Mouse (Mus musculus): ENCODE measurements around the gene Hif1an. TPM values are rescaled to one million over a fixed set of nuclear protein-coding genes. Genes with fewer than 3 reads are reported as not detected.
A peak's percentile ranks its signal among the peaks of the same experiment; 100 is the strongest.

Gene Hif1an
- polyA plus RNA-seq, 2 experiments, result 6.6 to 7.2 TPM

DNA sequence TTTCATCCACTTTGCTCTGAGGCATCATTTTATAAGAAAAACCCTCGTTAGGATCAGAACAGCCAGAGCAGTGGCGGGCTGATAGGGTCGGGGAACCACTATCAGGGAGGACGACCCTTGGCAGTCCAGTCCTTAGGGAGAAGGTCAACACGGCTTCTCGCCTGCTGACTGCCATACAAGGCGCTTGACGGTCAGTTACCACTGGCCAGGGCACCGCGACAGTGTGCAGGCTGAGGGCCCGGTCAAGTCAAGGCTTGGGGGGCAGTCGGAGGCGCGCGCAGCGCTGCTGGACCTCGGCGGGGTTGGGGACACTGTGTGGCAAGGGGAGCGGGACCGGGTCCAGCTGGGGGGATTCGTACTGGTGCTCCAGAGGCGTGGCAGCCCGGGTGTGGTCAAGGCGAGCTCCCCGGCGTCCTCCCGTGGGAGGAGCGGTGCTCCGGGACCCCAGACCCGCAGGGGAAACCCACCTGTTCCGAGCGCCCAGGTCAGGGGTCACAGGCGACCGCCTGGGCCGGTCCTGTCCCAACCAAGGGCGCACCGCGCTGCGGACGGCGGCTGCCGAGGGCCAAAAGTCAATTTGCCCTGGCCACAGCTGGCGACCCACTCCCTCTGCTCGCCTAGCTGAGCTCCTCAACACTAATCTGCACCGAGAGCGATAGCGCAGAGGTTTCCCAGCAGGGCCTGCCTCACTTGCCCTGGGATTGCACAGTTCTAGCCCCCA lies 17.2 kb upstream of the Hif1an start, which contains the start of gene Sec31b:
Gene Sec31b (minus strand): TSS at position 544 of the 721 bp plus-strand sequence.
- no peaks in the 10 kb centered on the region for H3K4me1 ChIP-seq (replicated peaks; ENCODE audit: control insufficient read depth in 2 of 2, insufficient read depth in 2 of 2, low read length in 1 of 2)
- 1% methylated on average over 47 of the region's 47 CpGs for WGBS (ENCODE audit: insufficient replicate concordance)
- peak within 1 kb of the TSS; percentile 40 to 57 for H3K4me3 ChIP-seq (ENCODE audit: insufficient read depth in 1 of 2, low read depth in 2 of 2, low read length in 2 of 2)
- H3K36me3 ChIP-seq (replicated peaks; ENCODE audit: control insufficient read depth, insufficient read depth, low read depth), result peaks cover 16% of the 10 kb centered on the region
- TF ChIP-seq EP300 (IDR thresholded peaks at IDR 0.05; ENCODE audit: low read depth), result no peak
- no peak for TF ChIP-seq CTCF (IDR thresholded peaks at IDR 0.05; ENCODE audit: low read depth)
- ATAC-seq (ENCODE audit: insufficient read depth) (peak; percentile 61; the same call in 1 of the 2 replicates), DNase-seq (ENCODE audit: low read depth in 3 of 3, low spot score in 3 of 3) (no peak)
- H3K27ac ChIP-seq, result no peak within 1 kb of the TSS
- H3K9me3 ChIP-seq (ENCODE audit: control insufficient read depth, low read length), result no peaks in the 10 kb centered on the region
- no peaks in the 10 kb centered on the region for H3K27me3 ChIP-seq (ENCODE audit: control insufficient read depth, insufficient read depth, low read length)
- peak within 1 kb of the TSS; percentile 88 for H3K4me2 ChIP-seq (ENCODE audit: low read depth)
- peak within 1 kb of the TSS; percentile 46 for H3K9ac ChIP-seq (replicated peaks)

DNA sequence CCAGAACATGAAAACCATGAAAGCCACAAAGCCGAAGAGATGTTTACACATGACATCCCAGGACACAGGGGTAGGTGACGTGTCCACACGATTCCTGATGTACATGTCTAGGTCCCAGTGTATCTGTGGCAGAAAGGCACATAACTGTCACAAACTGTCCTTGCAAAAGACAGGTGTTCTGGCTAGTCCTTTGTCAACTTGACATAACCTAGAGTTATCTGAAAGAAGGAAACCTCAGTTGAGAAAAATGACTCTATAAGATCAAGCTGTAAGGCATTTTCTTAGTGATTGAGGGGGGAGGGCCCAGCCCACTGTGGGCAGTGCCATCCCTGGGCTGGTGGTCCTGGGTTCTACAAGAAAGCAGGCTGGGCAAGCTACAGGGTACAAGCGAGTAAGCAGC lies 9.9 kb upstream of the Hif1an start, which contains the start of gene Gm20538:
Gene Gm20538 (minus strand): TSS at position 101 of the 400 bp plus-strand sequence.
- Histone ChIP-seq H3K9ac (replicated peaks) (no peak within 1 kb of the TSS), H3K36me3 (replicated peaks; ENCODE audit: control insufficient read depth, insufficient read depth, low read depth) (peaks cover 34% of the 10 kb centered on the region), H3K4me1 (replicated peaks; ENCODE audit: control insufficient read depth in 2 of 2, insufficient read depth in 2 of 2, low read length in 1 of 2) (peaks cover 2 to 5% of the 10 kb centered on the region in 2 experiments; a peak in 3 of 4 replicates), H3K4me3 (ENCODE audit: insufficient read depth in 1 of 2, low read depth in 2 of 2, low read length in 2 of 2) (no peak within 1 kb of the TSS), H3K27me3 (ENCODE audit: control insufficient read depth, insufficient read depth, low read length) (no peaks in the 10 kb centered on the region), H3K9me3 (ENCODE audit: control insufficient read depth, low read length) (no peaks in the 10 kb centered on the region), H3K27ac (no peak within 1 kb of the TSS), H3K4me2 (ENCODE audit: low read depth) (peak within 1 kb of the TSS; percentile 86)
- DNase-seq (ENCODE audit: low read depth in 3 of 3, low spot score in 3 of 3) (no peak), ATAC-seq (ENCODE audit: insufficient read depth) (no peak)
- WGBS (ENCODE audit: insufficient replicate concordance), result 77% methylated on average over 4 of the region's 4 CpGs
- TF ChIP-seq EP300 (IDR thresholded peaks at IDR 0.05; ENCODE audit: low read depth), result no peak
- no peak for TF ChIP-seq CTCF (IDR thresholded peaks at IDR 0.05; ENCODE audit: low read depth)

DNA sequence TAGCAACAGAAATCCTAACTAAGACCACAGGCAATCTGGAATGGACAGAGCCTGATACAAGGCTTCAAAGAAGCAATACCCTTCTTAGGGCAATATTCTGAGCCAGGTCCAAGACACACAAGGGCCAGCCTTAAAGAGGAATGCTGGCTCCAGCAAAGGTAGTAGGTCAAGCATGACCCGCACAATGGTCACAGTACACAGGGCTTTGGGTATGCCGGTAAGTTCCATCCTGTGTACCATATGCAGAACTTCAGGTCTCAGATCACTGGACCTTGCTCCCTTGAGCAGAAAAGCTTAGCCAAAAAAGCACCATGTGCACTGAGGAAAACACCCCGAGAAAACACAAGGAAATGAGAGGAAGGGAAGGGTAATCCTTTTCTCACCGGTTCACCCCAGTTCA lies 9.4 kb upstream of the Hif1an start:
- no peak overlapping the region for H3K4me3 ChIP-seq (ENCODE audit: insufficient read depth in 1 of 2, low read depth in 2 of 2, low read length in 2 of 2)
- H3K36me3 ChIP-seq (replicated peaks; ENCODE audit: control insufficient read depth, insufficient read depth, low read depth), result peaks cover 33% of the 10 kb centered on the region
- 83% methylated on average over 4 of the region's 4 CpGs for WGBS (ENCODE audit: insufficient replicate concordance)
- no peaks in the 10 kb centered on the region for H3K9me3 ChIP-seq (ENCODE audit: control insufficient read depth, low read length)
- TF ChIP-seq EP300 (IDR thresholded peaks at IDR 0.05; ENCODE audit: low read depth) (no peak), CTCF (IDR thresholded peaks at IDR 0.05; ENCODE audit: low read depth) (no peak)
- ATAC-seq (ENCODE audit: insufficient read depth), result no peak
- H3K4me2 ChIP-seq (ENCODE audit: low read depth), result no peak overlapping the region
- H3K27ac ChIP-seq, result no peak overlapping the region
- DNase-seq (ENCODE audit: low read depth in 3 of 3, low spot score in 3 of 3), result no peak
- H3K4me1 ChIP-seq (replicated peaks; ENCODE audit: control insufficient read depth in 2 of 2, insufficient read depth in 2 of 2, low read length in 1 of 2), result peaks cover 2 to 5% of the 10 kb centered on the region in 2 experiments; a peak in 3 of 4 replicates
- H3K9ac ChIP-seq (replicated peaks), result no peak overlapping the region
- H3K27me3 ChIP-seq (ENCODE audit: control insufficient read depth, insufficient read depth, low read length), result no peaks in the 10 kb centered on the region

GRCm38 (mm10) chr19:44554490-44554860 lies 8.2 kb upstream of the Hif1an start:
- H3K36me3 ChIP-seq (replicated peaks; ENCODE audit: control insufficient read depth, insufficient read depth, low read depth), result peaks cover 28% of the 10 kb centered on the region
- H3K9ac ChIP-seq (replicated peaks), result peak overlapping the region; percentile 85
- peak overlapping the region; percentile 86 for H3K4me2 ChIP-seq (ENCODE audit: low read depth)
- TF ChIP-seq EP300 (IDR thresholded peaks at IDR 0.05; ENCODE audit: low read depth) (no peak), CTCF (IDR thresholded peaks at IDR 0.05; ENCODE audit: low read depth) (no peak)
- no peak overlapping the region; the same call in 1 of the 2 replicates for H3K27ac ChIP-seq
- H3K4me1 ChIP-seq (replicated peaks; ENCODE audit: control insufficient read depth in 2 of 2, insufficient read depth in 2 of 2, low read length in 1 of 2), result peaks cover 2 to 5% of the 10 kb centered on the region in 2 experiments; a peak in 3 of 4 replicates
- 3% methylated on average over 8 of the region's 8 CpGs for WGBS (ENCODE audit: insufficient replicate concordance)
- peak overlapping the region; percentile 77 to 88 for H3K4me3 ChIP-seq (ENCODE audit: insufficient read depth in 1 of 2, low read depth in 2 of 2, low read length in 2 of 2)
- no peaks in the 10 kb centered on the region for H3K27me3 ChIP-seq (ENCODE audit: control insufficient read depth, insufficient read depth, low read length)
- DNase-seq (ENCODE audit: low read depth in 3 of 3, low spot score in 3 of 3), result no peak
- ATAC-seq (ENCODE audit: insufficient read depth), result no peak
- H3K9me3 ChIP-seq (ENCODE audit: control insufficient read depth, low read length), result no peaks in the 10 kb centered on the region

GRCm38 (mm10) chr19:44554861-44555590 lies 7.6 kb upstream of the Hif1an start, which contains the start of gene Ndufb8:
Ndufb8 (minus strand) TSS chr19:44555440.
- under 1% methylated on average over 50 of the region's 50 CpGs for WGBS (ENCODE audit: insufficient replicate concordance)
- peaks cover 2 to 5% of the 10 kb centered on the region in 2 experiments; a peak in 3 of 4 replicates for H3K4me1 ChIP-seq (replicated peaks; ENCODE audit: control insufficient read depth in 2 of 2, insufficient read depth in 2 of 2, low read length in 1 of 2)
- peak within 1 kb of the TSS; percentile 86 for H3K4me2 ChIP-seq (ENCODE audit: low read depth)
- no peaks in the 10 kb centered on the region for H3K9me3 ChIP-seq (ENCODE audit: control insufficient read depth, low read length)
- peak within 1 kb of the TSS; percentile 77 to 88 for H3K4me3 ChIP-seq (ENCODE audit: insufficient read depth in 1 of 2, low read depth in 2 of 2, low read length in 2 of 2)
- ATAC-seq (ENCODE audit: insufficient read depth), result peak; percentile 90
- H3K27ac ChIP-seq, result peak within 1 kb of the TSS; percentile 34
- peaks cover 23% of the 10 kb centered on the region for H3K36me3 ChIP-seq (replicated peaks; ENCODE audit: control insufficient read depth, insufficient read depth, low read depth)
- peak within 1 kb of the TSS; percentile 85 for H3K9ac ChIP-seq (replicated peaks)
- H3K27me3 ChIP-seq (ENCODE audit: control insufficient read depth, insufficient read depth, low read length), result no peaks in the 10 kb centered on the region
- TF ChIP-seq EP300 (IDR thresholded peaks at IDR 0.05; ENCODE audit: low read depth), result no peak
- TF ChIP-seq CTCF (IDR thresholded peaks at IDR 0.05; ENCODE audit: low read depth), result no peak
- peak; percentile 85 to 86 (median 86) for DNase-seq (ENCODE audit: low read depth in 3 of 3, low spot score in 3 of 3)
